Mouse (Mus musculus) naive thymus-derived CD4-positive, alpha-beta T cell, adult 2 months (primary cell): ENCODE data around the gene D1Pas1.

Experiments
- DNase-seq: peaks from one replicate; pipeline ENCODE4 v3.0.0-alpha.2; 2011; ENCODE audit warnings: low read depth

Gene D1Pas1

GRCm38 (mm10) chr1:186986506-186986905, 19.3 kb downstream of the D1Pas1 start:
- DNase-seq, result no peak

GRCm38 (mm10) chr1:186988281-186988682, 21.1 kb downstream of the D1Pas1 start:
- no peak for DNase-seq

- no peak for DNase-seq
Measured at GRCm38 (mm10) chr1:186988822-186989221, 21.6 kb downstream of the D1Pas1 start.

- no peak for DNase-seq
Measured at GRCm38 (mm10) chr1:186991473-186991872, 24.3 kb downstream of the D1Pas1 start.

GRCm38 (mm10) chr1:186992113-186992512, 24.9 kb downstream of the D1Pas1 start:
- no peak for DNase-seq

GRCm38 (mm10) chr1:186997596-186998304, 30.5 kb downstream of the D1Pas1 start:
- no peak for DNase-seq

GRCm38 (mm10) chr1:187003441-187003861, 36.2 kb downstream of the D1Pas1 start:
- DNase-seq, result no peak

GRCm38 (mm10) chr1:187004306-187004705, 37.1 kb downstream of the D1Pas1 start:
- no peak for DNase-seq

- no peak for DNase-seq
Measured at GRCm38 (mm10) chr1:187006227-187006925, 39.2 kb downstream of the D1Pas1 start.

GRCm38 (mm10) chr1:187008236-187008635, 41.0 kb downstream of the D1Pas1 start:
- no peak for DNase-seq

- no peak for DNase-seq
Measured at GRCm38 (mm10) chr1:187010071-187010470, 42.9 kb downstream of the D1Pas1 start.

GRCm38 (mm10) chr1:187011601-187012000, 44.4 kb downstream of the D1Pas1 start:
- no peak for DNase-seq

GRCm38 (mm10) chr1:187014141-187014540, 46.9 kb downstream of the D1Pas1 start:
- DNase-seq, result no peak

GRCm38 (mm10) chr1:187015673-187016072, 48.5 kb downstream of the D1Pas1 start:
- no peak for DNase-seq

GRCm38 (mm10) chr1:187016116-187016515, 48.9 kb downstream of the D1Pas1 start:
- no peak for DNase-seq

- no peak for DNase-seq
Measured at GRCm38 (mm10) chr1:187020011-187020410, 52.8 kb downstream of the D1Pas1 start.
